Mouse (Mus musculus) lung, postnatal 0 days (tissue): ENCODE measurements around the gene Sertad2.

Experiments used
- CTCF ChIP-seq: IDR thresholded peaks from 2 replicates; pipeline ENCODE4 v1.5.1; 2016; ENCODE audit warnings: antibody characterized with exemption, mild to moderate bottlenecking
- EP300 ChIP-seq: IDR thresholded peaks from 2 replicates; pipeline ENCODE4 v1.6.1; 2016; ENCODE audit warnings: antibody characterized with exemption, mild to moderate bottlenecking, control low read depth

DNA sequence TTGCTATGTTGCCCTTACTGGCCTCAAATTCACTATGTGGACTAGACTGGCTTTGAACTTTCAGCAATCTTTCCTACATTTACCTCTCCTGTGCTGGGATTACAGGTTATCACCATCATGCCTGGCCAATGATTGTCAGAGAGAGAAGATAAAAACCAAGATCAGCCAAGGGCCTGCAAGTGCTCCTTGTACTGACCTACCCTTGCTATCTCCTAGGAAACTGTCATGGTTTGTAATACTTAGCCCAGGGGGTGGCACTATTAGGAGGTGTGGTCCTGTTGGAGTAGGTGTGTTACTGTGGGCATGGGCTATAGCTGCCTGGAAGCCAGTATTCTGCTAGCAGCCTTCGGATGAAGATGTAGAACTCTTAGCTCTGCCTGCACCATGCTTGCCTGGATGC lies 18.6 kb upstream of the Sertad2 start:
- TF ChIP-seq CTCF (no peak), EP300 (no peak)
